Mouse (Mus musculus) bone marrow, adult 2 months (tissue): Measurements from ENCODE around the gene S100a1.

Experiments used
- CTCF ChIP-seq: fragments of 200-500 bp; IDR thresholded peaks from 2 replicates; pipeline ENCODE4 v1.5.1; 2011; ENCODE audit warnings: low read length, control low read depth; ENCODE audit not compliant: control insufficient read depth, insufficient read depth
- POLR2A ChIP-seq: fragments of 200-500 bp; IDR thresholded peaks from 2 replicates; pipeline ENCODE4 v1.6.1; 2011; ENCODE audit warnings: low read depth, mild to moderate bottlenecking, control low read depth, low read length, borderline replicate concordance; ENCODE audit not compliant: control insufficient read depth

DNA sequence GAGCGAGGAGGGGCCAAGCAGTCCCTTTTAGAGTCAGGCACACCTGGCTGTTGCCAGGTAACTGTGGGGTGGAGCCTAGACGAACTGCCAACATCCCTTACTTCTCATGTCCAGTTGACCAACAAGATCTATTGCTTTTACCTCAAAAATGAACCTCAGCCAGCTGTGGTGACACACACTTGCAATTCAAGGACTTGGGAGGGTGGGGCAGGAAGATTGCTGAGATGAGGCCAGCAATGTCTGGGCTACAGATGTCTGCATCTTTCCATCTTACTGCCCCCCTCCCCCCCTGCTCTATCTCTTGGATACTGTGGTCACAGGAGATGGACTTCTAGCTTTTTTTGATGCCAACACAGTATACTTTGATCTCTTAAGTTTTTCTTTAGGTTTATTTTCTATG lies 38.0 kb upstream of the S100a1 start:
- TF ChIP-seq CTCF, result no peak
- no peak for TF ChIP-seq POLR2A
